In genomic region chr13:9764646-9765536, GRCm38 (mm10) we compare ENCODE assay signal across 8 mouse cellular contexts. TPM values are rescaled to one million over a fixed set of nuclear protein-coding genes. Genes with fewer than 3 reads are reported as not detected.
DNase-seq lines count a peak whose midpoint lies in the region; ATAC-seq and TF ChIP-seq lines count a peak whose summit lies in the region.

Zmynd11 (minus strand) TSS chr13:9765330.

- peak within 1 kb of the TSS; percentile 100 for H3K27ac ChIP-seq in embryonic facial prominence, embryonic 13.5 days
- H3K27ac ChIP-seq in liver, adult 2 months (replicated peaks; ENCODE audit: insufficient read depth, low read depth, low read length): peak within 1 kb of the TSS; percentile 83

- peak; percentile 11; the same call in 1 of the 2 replicates for TF ChIP-seq CTCF in liver, adult 2 months (IDR thresholded peaks at IDR 0.05; ENCODE audit: low read depth, low read length)

- H3K4me2 ChIP-seq in embryonic facial prominence, embryonic 13.5 days: peak within 1 kb of the TSS; percentile 73

- no peak for TF ChIP-seq POLR2A in liver, adult 2 months (IDR thresholded peaks at IDR 0.05; ENCODE audit: extremely low read depth, insufficient read depth, low read length)

- H3K36me3 ChIP-seq in embryonic facial prominence, embryonic 13.5 days: no peaks in the 10 kb centered on the region
- no peaks in the 10 kb centered on the region for H3K36me3 ChIP-seq in liver, adult 2 months (ENCODE audit: control insufficient read depth, insufficient read depth, low read length)

- DNase-seq in 3T3-L1 (ENCODE audit: low read depth, low spot score): peak; percentile 31
- peak; percentile 68 for DNase-seq in adrenal gland, postnatal 14 days
- peak; percentile 39 to 50 for DNase-seq in heart, adult 9 months (ENCODE audit: low spot score in 2 of 2)
- peak; percentile 48 for DNase-seq in kidney, adult 9 months
- DNase-seq in liver, adult 2 months (ENCODE audit: extremely low read depth, low read depth, low spot score): no peak
- DNase-seq in monocyte, adult 2 months (ENCODE audit: low read depth in 1 of 2, low spot score in 2 of 2): peak; percentile 1 to 2
- DNase-seq in spleen, postnatal 14 days (ENCODE audit: low spot score in 2 of 2): peak; percentile 13 to 17

- H3K9ac ChIP-seq in embryonic facial prominence, embryonic 13.5 days: peak within 1 kb of the TSS; percentile 99
- peak within 1 kb of the TSS; percentile 99 for H3K9ac ChIP-seq in liver, adult 2 months (ENCODE audit: low read depth, low read length)

- ATAC-seq in embryonic facial prominence, embryonic 13.5 days (ENCODE audit: insufficient number of reproducible peaks, insufficient read depth, low FRiP score, low TSS enrichment, low read depth): peak; percentile 79

- H3K4me1 ChIP-seq in embryonic facial prominence, embryonic 13.5 days: peaks cover 48% of the 10 kb centered on the region
- peaks cover 8% of the 10 kb centered on the region for H3K4me1 ChIP-seq in liver, adult 2 months (ENCODE audit: control insufficient read depth, insufficient read depth, low read length)

- H3K4me3 ChIP-seq in embryonic facial prominence, embryonic 13.5 days: peak within 1 kb of the TSS; percentile 98
- H3K4me3 ChIP-seq in liver, adult 2 months (ENCODE audit: insufficient read depth, low read depth, low read length): peak within 1 kb of the TSS; percentile 96

- WGBS in embryonic facial prominence, embryonic 13.5 days: under 1% methylated on average over 77 of the region's 98 CpGs
- WGBS in liver, adult 2 months: 1% methylated on average over 88 of the region's 98 CpGs

- H3K9me3 ChIP-seq in embryonic facial prominence, embryonic 13.5 days: no peaks in the 10 kb centered on the region

- H3K27me3 ChIP-seq in embryonic facial prominence, embryonic 13.5 days: no peaks in the 10 kb centered on the region
- H3K27me3 ChIP-seq in liver, adult 2 months (ENCODE audit: control insufficient read depth, insufficient read depth, low read length): no peaks in the 10 kb centered on the region

- peaks cover 15% of the 10 kb centered on the region; the same call in 1 of the 2 replicates for H3K79me2 ChIP-seq in liver, adult 2 months (ENCODE audit: control insufficient read depth, insufficient read depth, low read length)

RNA-seq across cellular contexts. Expression of gene Zmynd11, which starts in this region (rescaled TPM):
- total RNA-seq in adrenal gland, postnatal 14 days (2021): 110 and 118 TPM in 2 replicates
- polyA plus RNA-seq in embryonic facial prominence, embryonic 13.5 days (2015; fragmentation: Nextera tagmentation; extraction: Ambion mirVana): 119 and 140 TPM in 2 replicates
- total RNA-seq in liver, adult 2 months (2014; rRNA removed): 32.7 and 35.5 TPM in 2 replicates
- 16.5 and 21.6 TPM in 2 replicates for polyA plus RNA-seq in liver, adult 2 months (2012; rRNA removed)
